Mouse (Mus musculus) cerebellum, adult 2 months (tissue): ENCODE measurements around the gene Syne2.

ENCODE experiments used
- CTCF ChIP-seq: fragments of 200-500 bp; IDR thresholded peaks from 2 replicates; pipeline ENCODE4 v1.5.1; 2011; ENCODE audit warnings: low read depth, mild to moderate bottlenecking, control low read depth, low read length, moderate library complexity, borderline replicate concordance; ENCODE audit not compliant: insufficient read depth
- POLR2A ChIP-seq: fragments of 200-500 bp; IDR thresholded peaks from 2 replicates; pipeline ENCODE4 v1.6.1; 2011; ENCODE audit warnings: low read length, control low read depth, borderline replicate concordance; ENCODE audit not compliant: insufficient read depth

DNA sequence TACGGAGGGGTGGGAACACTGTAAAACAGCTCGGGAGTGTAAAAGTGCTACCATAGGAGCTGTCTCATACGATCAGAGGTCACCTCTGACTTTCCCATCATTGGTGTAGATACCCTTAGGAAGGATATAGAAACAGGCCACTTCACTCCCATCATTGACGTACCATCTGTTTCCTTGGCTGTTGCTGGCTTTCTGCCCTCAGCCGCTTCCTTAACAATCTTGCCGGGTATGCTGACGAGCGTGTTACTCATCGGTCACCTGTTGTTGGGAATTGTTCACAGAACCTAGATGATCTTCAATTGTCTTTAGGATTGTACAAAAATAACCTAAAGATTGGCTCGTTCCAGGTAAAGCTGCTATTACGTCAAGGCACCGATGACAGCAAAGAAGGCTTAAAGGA is 284.7 kb downstream of the Syne2 start:
- TF ChIP-seq CTCF = no peak
- TF ChIP-seq POLR2A = no peak
